In genomic region chr9:33901313-33902076, GRCm38 (mm10) we compare ENCODE assay signal across 10 mouse cellular contexts.
A peak's percentile ranks its signal among the peaks of the same experiment; 100 is the strongest.
DNase-seq lines count a peak whose midpoint lies in the region; ATAC-seq and TF ChIP-seq lines count a peak whose summit lies in the region.
"Had no signal": no experiment of that assay in that cellular context is flagged by ENCODE, and none has a peak within 500 bp of the region (broad histone marks: within the 10 kb centered on the region; RNA-seq: fewer than 3 reads in every experiment).

No protein-coding gene starts in this region.

- H3K4me3 ChIP-seq in stomach, embryonic 16.5 days (replicated peaks; ENCODE audit: low read length), result no peak overlapping the region
- H3K4me3 ChIP-seq in stomach, postnatal 0 days (ENCODE audit: low read depth, low read length), result no peak overlapping the region
- no peak overlapping the region for H3K4me3 ChIP-seq in lung, postnatal 0 days (ENCODE audit: low read depth, low read length)

- no peak overlapping the region for H3K9ac ChIP-seq in stomach, embryonic 16.5 days (ENCODE audit: low read length)
- H3K9ac ChIP-seq in stomach, postnatal 0 days (ENCODE audit: low read length), result no peak overlapping the region
- no peak overlapping the region for H3K9ac ChIP-seq in lung, postnatal 0 days (replicated peaks; ENCODE audit: low read depth)

- 0 out of 2 replicates have a peak overlapping the region, but pooled peaks have one; percentile 14 for H3K27ac ChIP-seq in stomach, embryonic 16.5 days (ENCODE audit: low read length)
- H3K27ac ChIP-seq in stomach, postnatal 0 days (replicated peaks), result no peak overlapping the region
- H3K27ac ChIP-seq in lung, postnatal 0 days (ENCODE audit: low read length), result no peak overlapping the region

- peak; percentile 38 to 46 for DNase-seq in cerebellum, postnatal 10 days
- DNase-seq in cerebellum, adult 8-10 months, result no peak
- DNase-seq in stomach, postnatal 0 days (ENCODE audit: low spot score), result no peak
- peak; percentile 31 for DNase-seq in lung, postnatal 0 days (ENCODE audit: low spot score)
- DNase-seq in retina, postnatal 1 day, result peak; percentile 30
- DNase-seq in adrenal gland, postnatal 4 days (ENCODE audit: low spot score in 2 of 2), result no peak
- DNase-seq in right cerebral cortex, adult 2 months (ENCODE audit: low spot score in 2 of 2), result no peak
- DNase-seq: adrenal gland, adult 2 months; thymus, postnatal 36 days had no signal

- WGBS in stomach, embryonic 16.5 days, result 30% methylated on average over 10 of the region's 10 CpGs
- WGBS in stomach, postnatal 0 days, result 33% methylated on average over 10 of the region's 10 CpGs
- 37% methylated on average over 10 of the region's 10 CpGs for WGBS in lung, postnatal 0 days

- no peaks in the 10 kb centered on the region for H3K27me3 ChIP-seq in stomach, embryonic 16.5 days (ENCODE audit: control insufficient read depth, insufficient read depth, low read length)
- no peaks in the 10 kb centered on the region for H3K27me3 ChIP-seq in stomach, postnatal 0 days (ENCODE audit: control insufficient read depth, insufficient read depth, low read length)
- H3K27me3 ChIP-seq in lung, postnatal 0 days (replicated peaks; ENCODE audit: insufficient read depth, low read length), result no peaks in the 10 kb centered on the region

- no peaks in the 10 kb centered on the region for H3K9me3 ChIP-seq in stomach, embryonic 16.5 days (replicated peaks; ENCODE audit: control insufficient read depth, low read length)
- no peaks in the 10 kb centered on the region for H3K9me3 ChIP-seq in stomach, postnatal 0 days (ENCODE audit: control insufficient read depth, low read length)
- no peaks in the 10 kb centered on the region for H3K9me3 ChIP-seq in lung, postnatal 0 days (ENCODE audit: low read length)

- H3K36me3 ChIP-seq in stomach, embryonic 16.5 days (ENCODE audit: control insufficient read depth, insufficient read depth, low read length), result no peaks in the 10 kb centered on the region
- H3K36me3 ChIP-seq in stomach, postnatal 0 days (ENCODE audit: control insufficient read depth, insufficient read depth, low read length), result no peaks in the 10 kb centered on the region
- no peaks in the 10 kb centered on the region for H3K36me3 ChIP-seq in lung, postnatal 0 days (ENCODE audit: insufficient read depth, low read length)

- TF ChIP-seq CTCF in stomach, postnatal 0 days (IDR thresholded peaks at IDR 0.05; ENCODE audit: low read depth), result no peak
- no peak for TF ChIP-seq CTCF in lung, postnatal 0 days (IDR thresholded peaks at IDR 0.05)

- ATAC-seq in stomach, embryonic 16.5 days (ENCODE audit: insufficient read depth, low FRiP score), result 0 out of 2 replicates have a peak, but pooled peaks have one; percentile 47
- ATAC-seq in stomach, postnatal 0 days (ENCODE audit: low FRiP score, low TSS enrichment), result no peak
- ATAC-seq in lung, postnatal 0 days, result no peak

- no peaks in the 10 kb centered on the region; the same call in 1 of the 2 replicates for H3K4me1 ChIP-seq in stomach, embryonic 16.5 days (ENCODE audit: control insufficient read depth, insufficient read depth, low read length)
- H3K4me1 ChIP-seq in stomach, postnatal 0 days (replicated peaks; ENCODE audit: control insufficient read depth, insufficient read depth), result no peaks in the 10 kb centered on the region
- no peaks in the 10 kb centered on the region for H3K4me1 ChIP-seq in lung, postnatal 0 days (ENCODE audit: insufficient read depth, low read depth, low read length)

- H3K4me2 ChIP-seq in stomach, embryonic 16.5 days (ENCODE audit: low read depth, low read length), result no peak overlapping the region
- H3K4me2 ChIP-seq in stomach, postnatal 0 days (replicated peaks; ENCODE audit: low read depth), result no peak overlapping the region
- no peak overlapping the region for H3K4me2 ChIP-seq in lung, postnatal 0 days (replicated peaks; ENCODE audit: low read depth, low read length)

- TF ChIP-seq EP300 in stomach, postnatal 0 days (optimal IDR thresholded peaks at IDR 0.05), result no peak
- TF ChIP-seq EP300 in lung, postnatal 0 days (IDR thresholded peaks at IDR 0.05), result no peak

Comparison
In these comparisons a context has a peak if more than half of its experiments do, and no peak if none do; other contexts are left out.
1. DNase-seq: peak in cerebellum, postnatal 10 days (2 of 2), lung, postnatal 0 days (single experiment) and retina, postnatal 1 day (single experiment); none in cerebellum, adult 8-10 months (single experiment), stomach, postnatal 0 days (single experiment), adrenal gland, postnatal 4 days (0 of 2) and right cerebral cortex, adult 2 months (0 of 2).